Mouse (Mus musculus): Measurements from ENCODE around the gene Pde6d. TPM values are rescaled to one million over a fixed set of nuclear protein-coding genes. Genes with fewer than 3 reads are reported as not detected.

Gene Pde6d
- 37.8 and 51.1 TPM in 2 replicates for polyA plus RNA-seq (2012)

GRCm38 (mm10) chr1:86582451-86583096 lies at the start of gene Pde6d, which contains the start of gene Cops7b:
TSS of gene Pde6d (minus strand) at chr1:86582629.
TSS of gene Cops7b (plus strand) at chr1:86582904.

GRCm38 (mm10) chr1:86526116-86526788 lies 56.2 kb downstream of the Pde6d start, which contains the start of gene Ptma:
TSS of gene Ptma (plus strand) at chr1:86526726.

Other genes with a start within 250 kb of the Pde6d start
- 965 and 1,628 TPM in 2 replicates for gene Ncl, start 223.2 kb downstream of the Pde6d start, polyA plus RNA-seq (2012)
- not detected in 2 replicates for gene Nmur1, start 156.4 kb downstream of the Pde6d start, polyA plus RNA-seq (2012)
- gene Tex44, start 156.3 kb downstream of the Pde6d start, polyA plus RNA-seq (2012), result not detected in 2 replicates
- gene Ptma, start 55.9 kb downstream of the Pde6d start, polyA plus RNA-seq (2012), result 11,220 and 12,314 TPM in 2 replicates
- gene Cops7b, start 275 bp upstream of the Pde6d start, polyA plus RNA-seq (2012), result 22.4 and 24.1 TPM in 2 replicates
- 0.38 and 0.82 TPM in 2 replicates for gene Nppc, start 87.9 kb upstream of the Pde6d start, polyA plus RNA-seq (2012)
- gene Dis3l2, start 121.2 kb upstream of the Pde6d start, polyA plus RNA-seq (2012), result 8.8 and 11.2 TPM in 2 replicates

All from megakaryocyte-erythroid progenitor cell, adult 5 weeks (primary cell).